Mouse (Mus musculus): ENCODE data around the gene Rae1. TPM values are rescaled to one million over a fixed set of nuclear protein-coding genes. Genes with fewer than 3 reads are reported as not detected.

Gene Rae1
- total RNA-seq, 1 experiment from 2014 or later: 45.8 TPM

DNA sequence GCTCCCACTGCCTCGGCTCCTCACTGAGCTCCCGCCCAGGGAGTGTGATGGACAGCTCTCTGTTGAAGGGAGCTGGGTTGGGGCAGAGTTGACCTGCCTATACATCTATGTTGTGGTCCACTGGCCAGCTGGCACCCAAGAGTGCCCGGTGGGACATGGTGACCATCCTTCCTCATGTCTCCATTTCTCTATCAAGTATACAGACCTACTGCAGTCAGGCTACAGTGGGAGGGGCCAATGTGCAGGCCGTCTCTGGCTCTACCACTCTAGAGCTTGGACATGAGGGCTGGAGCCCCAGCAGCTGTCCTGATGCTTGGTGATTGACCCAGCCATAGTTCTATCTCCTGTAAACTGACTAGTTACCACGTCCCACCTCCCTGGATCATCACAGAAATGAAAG, 37.4 kb downstream of the Rae1 start:
- ATAC-seq (replicated peaks in 1 of 2; ENCODE audit: insufficient read depth in 1 of 2, low FRiP score in 2 of 2, low TSS enrichment in 1 of 2, low read depth in 1 of 2, poor library complexity in 2 of 2, severe bottlenecking in 2 of 2): no peak

DNA sequence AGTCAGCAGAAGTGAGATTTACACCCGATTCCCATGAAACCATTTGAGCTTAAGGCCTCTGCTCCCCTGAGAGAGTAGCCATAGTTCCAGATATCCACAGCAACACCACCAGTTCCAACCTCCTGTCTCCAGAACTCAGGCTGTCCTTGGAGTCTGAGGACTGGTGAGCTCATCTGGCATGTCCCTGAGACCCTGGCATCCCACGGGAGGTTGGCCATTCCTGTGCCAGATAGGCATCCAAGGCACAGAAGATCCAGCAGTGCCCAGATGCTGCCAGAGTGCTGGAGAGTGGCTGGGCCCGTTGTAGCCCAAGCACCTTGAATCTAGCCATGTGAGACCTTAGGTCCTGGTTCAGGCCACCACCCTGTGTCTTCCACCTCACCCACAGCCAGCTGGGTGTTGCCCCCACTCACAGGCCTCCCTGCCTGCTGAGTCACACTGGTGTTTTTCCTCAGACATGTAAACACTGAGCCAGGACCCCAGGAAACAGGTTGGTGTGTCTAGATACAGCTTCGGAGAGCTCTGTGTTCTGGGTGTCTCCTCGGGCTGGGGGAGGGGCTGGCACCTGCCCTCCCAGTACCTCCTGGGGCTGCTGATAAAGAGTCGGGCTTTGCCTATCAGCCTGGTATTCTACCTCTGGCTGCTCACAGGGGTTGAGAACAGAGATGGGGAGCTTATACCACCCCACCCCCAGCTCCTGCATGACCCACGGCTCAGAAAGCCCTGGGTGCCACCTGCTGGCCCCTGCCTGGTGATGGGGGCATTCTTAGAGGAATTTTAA, 38.1 kb downstream of the Rae1 start:
- ATAC-seq (replicated peaks in 1 of 2; ENCODE audit: insufficient read depth in 1 of 2, low FRiP score in 2 of 2, low TSS enrichment in 1 of 2, low read depth in 1 of 2, poor library complexity in 2 of 2, severe bottlenecking in 2 of 2): peak; percentile 17 to 24; a peak in 3 of 4 replicates

DNA sequence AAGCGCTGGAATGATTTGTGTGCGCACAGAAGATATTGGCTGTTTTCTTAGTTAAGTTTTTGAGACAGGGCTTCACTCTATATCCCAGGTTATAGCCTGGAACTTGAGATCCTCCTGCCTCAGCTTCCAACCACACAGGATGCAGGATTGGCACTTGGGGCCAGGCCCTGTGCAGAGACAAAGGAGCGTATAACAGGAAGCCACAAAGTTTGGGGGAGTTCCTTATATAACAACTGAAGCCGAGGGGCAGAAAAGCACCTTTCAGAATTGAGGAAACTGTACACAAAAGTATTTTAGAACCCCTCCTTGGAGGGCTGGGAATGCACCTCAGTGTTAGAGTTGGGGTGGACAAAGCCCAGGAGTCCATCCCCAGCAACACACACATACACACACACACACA, 39.1 kb downstream of the Rae1 start:
- ATAC-seq (replicated peaks in 1 of 2; ENCODE audit: insufficient read depth in 1 of 2, low FRiP score in 2 of 2, low TSS enrichment in 1 of 2, low read depth in 1 of 2, poor library complexity in 2 of 2, severe bottlenecking in 2 of 2): no peak

DNA sequence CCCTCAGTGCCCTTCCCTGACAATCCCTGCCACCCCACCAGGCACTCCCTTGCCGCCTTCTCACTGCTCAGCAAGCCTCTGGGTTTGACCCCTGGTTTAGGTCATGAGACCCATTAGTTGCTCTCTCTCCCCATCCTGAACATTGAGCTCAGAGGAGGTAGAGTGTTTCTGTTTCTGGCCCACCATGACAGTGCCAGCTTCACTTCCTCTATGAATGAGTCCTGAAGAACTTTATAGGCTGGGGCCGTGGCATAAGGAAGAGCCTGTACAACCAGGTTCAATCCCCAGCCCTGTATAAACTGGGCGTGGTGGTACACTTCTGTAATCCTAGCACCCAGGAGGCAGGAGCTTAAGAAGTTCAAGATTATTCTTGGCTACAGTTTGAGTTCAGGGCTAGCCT, 40.9 kb downstream of the Rae1 start:
- ATAC-seq (replicated peaks in 1 of 2; ENCODE audit: insufficient read depth in 1 of 2, low FRiP score in 2 of 2, low TSS enrichment in 1 of 2, low read depth in 1 of 2, poor library complexity in 2 of 2, severe bottlenecking in 2 of 2): no peak

DNA sequence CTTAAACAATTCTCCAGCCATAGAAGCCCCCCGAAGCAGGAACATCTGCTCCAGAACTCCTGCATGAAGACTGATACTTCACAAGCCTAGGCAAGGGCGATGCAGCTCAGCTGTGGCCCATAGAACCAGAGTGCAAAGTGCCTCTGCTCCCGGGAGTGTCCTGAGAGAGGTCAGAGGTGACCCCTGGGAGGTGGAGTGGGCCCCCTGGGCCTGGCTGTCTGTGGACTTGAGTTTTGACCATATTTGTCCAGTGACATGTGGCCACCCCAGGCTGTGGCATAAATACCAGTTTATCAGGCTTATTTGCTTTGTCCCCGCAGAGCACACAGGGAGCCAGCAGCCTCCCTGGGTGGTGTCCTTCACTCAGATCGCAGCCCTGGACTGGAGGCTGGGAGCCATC, 41.3 kb downstream of the Rae1 start:
- no peak for ATAC-seq (replicated peaks in 1 of 2; ENCODE audit: insufficient read depth in 1 of 2, low FRiP score in 2 of 2, low TSS enrichment in 1 of 2, low read depth in 1 of 2, poor library complexity in 2 of 2, severe bottlenecking in 2 of 2)

DNA sequence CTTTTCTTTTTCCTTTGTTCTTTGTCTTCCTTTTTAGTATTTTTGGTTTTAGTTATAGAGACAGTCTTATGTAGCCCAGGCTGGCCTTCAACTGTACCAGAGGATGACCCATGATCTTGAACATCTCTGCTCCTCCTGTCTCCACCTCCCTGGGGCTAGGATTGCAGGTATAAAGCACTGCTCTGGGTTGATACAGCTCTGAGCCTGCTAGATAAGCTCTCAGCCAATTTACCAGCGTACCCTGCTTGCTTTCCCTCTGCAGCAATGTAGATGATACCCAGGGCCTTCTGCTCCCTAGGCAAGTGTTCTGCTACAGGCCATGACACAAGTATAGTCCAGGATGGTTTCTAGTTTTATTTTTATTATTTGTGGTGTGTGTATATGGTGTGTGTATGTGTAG, 42.0 kb downstream of the Rae1 start:
- ATAC-seq (replicated peaks in 1 of 2; ENCODE audit: insufficient read depth in 1 of 2, low FRiP score in 2 of 2, low TSS enrichment in 1 of 2, low read depth in 1 of 2, poor library complexity in 2 of 2, severe bottlenecking in 2 of 2): no peak

DNA sequence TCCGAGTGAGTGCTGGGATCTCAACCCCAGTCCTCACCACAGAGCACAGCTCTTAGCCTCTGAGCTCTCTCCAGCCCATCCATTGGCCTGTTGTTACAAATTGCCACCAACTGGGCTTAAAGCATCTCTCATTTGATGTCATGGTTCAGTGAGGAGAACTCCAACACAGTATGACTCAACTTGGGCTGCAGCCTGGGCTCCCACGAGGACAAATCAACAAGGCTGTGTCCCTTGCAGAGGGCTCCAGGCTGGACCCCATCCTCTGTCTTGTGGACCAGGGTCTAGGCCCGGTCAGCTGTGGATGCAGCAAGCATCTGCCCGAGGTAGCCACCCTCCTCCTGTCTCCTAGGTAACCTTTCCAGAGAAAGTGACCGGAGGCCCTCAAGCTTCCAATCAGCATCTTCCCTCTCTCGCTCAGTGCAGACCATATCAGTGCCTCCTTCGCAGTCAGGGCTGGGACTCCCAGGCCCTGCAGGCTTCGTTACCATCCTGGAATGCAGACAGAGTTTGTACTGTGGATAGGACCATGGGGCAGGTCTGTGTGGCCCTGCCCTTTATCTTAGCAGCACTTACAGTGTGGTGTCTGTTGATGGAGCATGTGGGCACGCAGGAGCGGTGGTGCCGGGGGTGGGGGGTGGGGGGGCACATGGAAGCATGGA, 42.7 kb downstream of the Rae1 start:
- ATAC-seq (replicated peaks in 1 of 2; ENCODE audit: insufficient read depth in 1 of 2, low FRiP score in 2 of 2, low TSS enrichment in 1 of 2, low read depth in 1 of 2, poor library complexity in 2 of 2, severe bottlenecking in 2 of 2): no peak

DNA sequence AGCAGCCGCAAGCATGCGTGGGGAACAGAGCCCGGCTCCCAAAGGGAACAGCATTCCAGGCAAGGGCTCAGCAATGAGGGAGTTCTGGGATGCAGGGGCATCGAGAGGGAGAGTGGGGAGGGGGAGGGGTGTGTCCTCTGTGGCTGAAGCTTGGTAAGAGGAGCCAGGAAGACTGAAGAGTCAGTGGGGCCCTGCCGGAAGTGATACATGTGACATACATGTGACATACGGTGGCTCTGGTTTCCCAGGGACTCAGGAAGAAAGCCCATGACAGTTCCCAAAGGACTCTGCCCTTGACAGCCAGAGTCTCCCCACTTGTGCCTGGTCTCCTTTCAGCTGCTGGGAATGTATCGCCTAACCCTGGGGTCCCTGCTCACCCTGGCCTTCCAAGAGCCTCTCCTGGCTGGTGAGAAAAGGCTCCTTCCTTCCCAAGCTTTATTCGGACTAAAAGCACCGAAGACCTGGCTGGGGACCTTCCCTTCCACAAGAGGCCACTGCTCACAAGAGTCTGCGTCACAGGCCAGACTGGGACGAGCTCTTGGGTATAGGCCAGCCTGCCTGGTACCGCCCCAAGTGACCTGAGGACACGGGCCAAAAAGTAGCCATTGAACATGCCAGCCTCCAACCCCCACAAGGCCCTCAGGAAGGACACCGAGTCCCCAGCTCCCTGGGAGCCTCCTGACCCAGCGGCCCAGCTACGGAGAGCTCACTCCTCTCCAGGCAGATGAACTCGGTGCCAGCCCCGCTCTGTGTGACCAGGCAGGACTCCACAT, 44.5 kb downstream of the Rae1 start:
- ATAC-seq (replicated peaks in 1 of 2; ENCODE audit: insufficient read depth in 1 of 2, low FRiP score in 2 of 2, low TSS enrichment in 1 of 2, low read depth in 1 of 2, poor library complexity in 2 of 2, severe bottlenecking in 2 of 2): no peak

DNA sequence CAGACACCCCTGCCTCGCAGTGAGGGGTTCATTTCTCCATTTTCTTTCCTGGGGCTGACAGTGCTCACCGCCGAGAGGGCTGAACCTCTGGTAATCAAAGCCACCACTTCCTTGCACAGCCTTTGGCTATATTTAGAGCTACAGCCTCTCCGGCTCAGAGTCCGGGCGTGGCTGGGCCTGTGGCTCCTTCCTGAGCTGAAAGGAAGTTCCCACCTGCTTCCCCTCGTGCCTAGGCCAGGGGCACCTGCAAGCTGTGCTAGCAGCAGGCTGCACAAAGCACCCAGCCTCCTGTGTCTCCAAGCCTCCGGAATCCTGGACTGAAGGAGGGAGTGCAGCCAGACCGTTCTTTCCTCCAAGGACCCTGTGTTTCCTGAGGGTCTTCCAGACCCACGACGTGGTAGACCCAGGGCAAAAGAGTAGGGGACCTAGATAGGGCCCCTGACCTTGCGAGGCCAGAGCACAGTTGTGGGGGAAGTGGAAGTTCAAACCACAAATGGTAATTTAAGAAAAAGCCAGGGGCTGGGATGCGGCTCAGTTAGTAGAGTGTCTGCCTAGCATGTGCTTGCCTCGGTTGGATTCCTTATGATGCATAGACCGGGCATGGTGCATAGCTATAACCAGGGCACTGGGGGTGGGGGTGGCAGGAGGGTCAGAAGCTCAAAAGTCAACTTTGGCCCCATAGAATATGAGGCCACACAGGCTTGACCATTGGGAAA, 46.8 kb downstream of the Rae1 start:
- peak; percentile 85 to 86 for ATAC-seq (replicated peaks in 1 of 2; ENCODE audit: insufficient read depth in 1 of 2, low FRiP score in 2 of 2, low TSS enrichment in 1 of 2, low read depth in 1 of 2, poor library complexity in 2 of 2, severe bottlenecking in 2 of 2)

DNA sequence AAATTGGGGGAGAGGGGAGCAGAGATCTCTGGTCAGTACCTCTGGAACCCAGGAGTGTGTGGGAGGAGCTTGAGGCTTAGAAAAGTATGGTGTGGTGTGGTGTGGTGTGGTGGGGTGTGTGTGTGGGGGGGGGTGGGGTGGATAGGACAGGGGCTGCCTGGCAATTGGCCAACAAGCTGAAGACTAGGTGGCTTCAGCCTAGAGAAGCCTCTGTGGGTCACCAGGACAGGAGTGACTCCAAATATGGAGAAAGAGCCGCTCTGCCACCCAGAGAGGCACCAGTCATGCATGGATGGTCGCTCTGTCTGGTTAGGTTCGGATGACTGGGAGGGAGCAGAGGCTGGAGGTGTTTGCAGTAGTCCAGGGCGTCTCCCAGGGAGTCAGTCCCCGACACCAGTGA, 47.6 kb downstream of the Rae1 start:
- no peak for ATAC-seq (replicated peaks in 1 of 2; ENCODE audit: insufficient read depth in 1 of 2, low FRiP score in 2 of 2, low TSS enrichment in 1 of 2, low read depth in 1 of 2, poor library complexity in 2 of 2, severe bottlenecking in 2 of 2)

DNA sequence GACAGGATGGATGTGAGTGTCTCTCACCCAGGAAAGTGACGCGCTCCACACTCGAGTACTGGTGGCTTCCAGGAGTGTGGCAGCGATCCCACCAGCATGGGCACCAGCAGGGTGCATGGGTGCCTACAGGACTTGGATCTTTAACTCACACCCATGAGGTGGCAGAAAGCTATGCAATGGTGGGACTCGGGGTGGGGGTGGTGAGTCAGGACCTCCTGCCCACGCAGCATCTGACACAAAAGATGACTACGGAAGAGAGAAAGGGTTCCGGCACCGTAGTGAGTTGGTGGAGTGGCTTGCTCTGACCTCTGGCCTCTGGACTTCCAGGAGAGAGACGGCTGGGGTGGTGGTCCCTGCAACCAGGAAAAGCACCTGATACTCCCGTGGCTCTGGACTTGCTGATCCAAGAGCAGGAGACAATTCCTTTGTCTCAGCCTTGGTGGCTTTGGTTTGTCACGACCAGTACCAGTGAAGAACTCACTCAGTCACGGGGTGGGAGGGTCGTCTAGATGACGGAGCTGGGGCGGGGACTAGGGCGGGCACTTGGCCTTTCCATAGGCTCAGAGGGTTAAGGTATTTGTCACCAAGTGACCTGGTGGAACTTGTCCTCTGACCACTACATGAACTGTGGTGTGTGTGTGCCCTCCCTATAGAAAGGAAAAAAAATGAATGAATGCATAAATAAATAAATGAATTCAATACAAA, 48.3 kb downstream of the Rae1 start:
- ATAC-seq (replicated peaks in 1 of 2; ENCODE audit: insufficient read depth in 1 of 2, low FRiP score in 2 of 2, low TSS enrichment in 1 of 2, low read depth in 1 of 2, poor library complexity in 2 of 2, severe bottlenecking in 2 of 2): no peak

DNA sequence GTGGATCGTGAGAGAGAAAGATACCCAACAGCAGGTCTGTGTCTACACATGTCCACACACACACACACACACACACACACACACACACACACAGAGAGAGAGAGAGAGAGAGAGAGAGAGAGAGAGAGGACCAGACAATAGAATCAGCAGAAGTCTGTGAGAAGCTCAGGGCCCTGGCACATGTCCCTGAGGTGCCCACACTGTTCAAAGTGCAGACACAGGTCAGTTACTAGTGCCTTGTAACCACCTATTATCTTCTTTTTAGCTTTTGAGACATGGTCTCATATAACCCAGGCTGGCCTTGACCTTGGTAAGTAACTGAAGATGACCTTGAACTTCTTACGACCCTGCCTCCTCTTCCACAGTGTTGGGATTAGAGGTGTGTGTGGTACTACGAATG, 49.3 kb downstream of the Rae1 start:
- no peak for ATAC-seq (replicated peaks in 1 of 2; ENCODE audit: insufficient read depth in 1 of 2, low FRiP score in 2 of 2, low TSS enrichment in 1 of 2, low read depth in 1 of 2, poor library complexity in 2 of 2, severe bottlenecking in 2 of 2)

DNA sequence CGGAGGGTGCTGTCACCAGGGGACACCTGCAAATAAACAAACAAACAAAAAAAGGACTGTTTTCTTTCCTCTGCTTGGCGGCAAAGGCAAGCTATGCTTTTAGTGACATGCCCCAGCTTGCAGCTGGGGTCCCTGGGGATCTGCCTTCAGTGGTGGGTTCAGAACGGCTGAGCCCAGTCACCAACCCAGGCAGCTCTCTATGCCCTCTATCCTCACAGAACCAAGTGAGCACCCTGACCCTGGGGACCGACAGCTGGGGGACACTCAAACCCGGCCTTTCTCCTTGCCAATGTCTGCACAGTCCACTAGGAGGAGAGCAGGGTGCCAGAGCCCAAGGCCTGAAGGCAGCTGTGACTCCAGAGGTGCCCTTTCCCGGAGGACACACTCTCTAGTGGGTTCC, 49.9 kb downstream of the Rae1 start:
- no peak for ATAC-seq (replicated peaks in 1 of 2; ENCODE audit: insufficient read depth in 1 of 2, low FRiP score in 2 of 2, low TSS enrichment in 1 of 2, low read depth in 1 of 2, poor library complexity in 2 of 2, severe bottlenecking in 2 of 2)

DNA sequence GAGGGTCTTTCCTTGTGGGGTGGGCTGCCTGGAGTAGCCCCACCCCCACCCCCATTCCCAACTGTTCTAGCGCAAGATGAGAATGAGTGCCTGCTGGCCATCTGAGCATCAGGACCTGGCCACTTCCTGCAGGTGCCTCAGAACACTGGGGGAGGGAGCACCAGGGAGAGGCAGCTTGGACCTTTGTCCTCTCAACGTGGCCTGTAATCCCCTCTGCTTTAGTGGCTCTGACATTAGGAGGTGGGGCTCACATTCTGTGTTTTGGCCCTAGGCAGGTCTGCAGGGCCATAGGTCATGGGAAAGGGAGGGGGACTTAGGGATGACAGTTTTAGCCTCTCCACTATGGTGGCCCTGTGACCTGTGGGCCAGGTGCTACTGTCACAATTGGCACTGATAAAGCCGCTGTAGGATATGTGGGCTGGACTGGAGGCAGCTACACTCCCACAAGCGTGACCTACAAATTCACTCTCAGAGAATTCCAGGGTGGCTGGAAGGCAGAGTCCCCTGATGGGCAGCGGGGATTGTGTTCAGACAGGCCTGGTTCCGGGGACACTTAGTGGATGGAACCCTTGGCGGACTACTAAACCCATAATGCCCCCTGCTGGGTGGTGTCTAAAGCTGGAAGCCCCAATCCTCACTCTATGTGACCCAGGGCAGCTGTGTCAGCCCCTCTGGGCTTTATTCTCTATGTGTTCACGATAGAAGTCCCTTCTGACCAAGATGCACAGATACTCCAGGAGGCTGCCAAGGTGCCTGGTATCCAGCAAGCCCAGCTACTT, 50.9 kb downstream of the Rae1 start:
- no peak for ATAC-seq (replicated peaks in 1 of 2; ENCODE audit: insufficient read depth in 1 of 2, low FRiP score in 2 of 2, low TSS enrichment in 1 of 2, low read depth in 1 of 2, poor library complexity in 2 of 2, severe bottlenecking in 2 of 2)

DNA sequence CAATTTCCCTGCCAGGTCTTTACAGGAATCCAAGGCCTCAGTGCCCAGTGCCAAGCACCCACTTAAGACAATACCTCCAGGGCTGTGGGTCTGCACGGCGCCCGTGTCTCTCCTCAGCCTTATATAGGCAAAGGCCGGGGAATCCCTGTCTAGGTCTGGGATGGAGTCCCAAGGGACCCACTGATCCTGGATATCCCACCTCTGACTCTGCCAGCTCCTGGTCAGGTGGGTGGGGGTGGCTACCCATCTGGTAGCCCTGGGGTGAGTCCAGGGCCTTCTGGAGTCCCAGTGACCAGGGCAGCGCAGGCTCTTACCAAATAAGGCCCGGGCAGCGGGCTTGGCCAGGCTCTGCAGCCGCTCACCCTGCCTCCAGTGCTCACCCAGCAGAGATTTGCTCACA, 53.0 kb downstream of the Rae1 start:
- no peak for ATAC-seq (replicated peaks in 1 of 2; ENCODE audit: insufficient read depth in 1 of 2, low FRiP score in 2 of 2, low TSS enrichment in 1 of 2, low read depth in 1 of 2, poor library complexity in 2 of 2, severe bottlenecking in 2 of 2)

DNA sequence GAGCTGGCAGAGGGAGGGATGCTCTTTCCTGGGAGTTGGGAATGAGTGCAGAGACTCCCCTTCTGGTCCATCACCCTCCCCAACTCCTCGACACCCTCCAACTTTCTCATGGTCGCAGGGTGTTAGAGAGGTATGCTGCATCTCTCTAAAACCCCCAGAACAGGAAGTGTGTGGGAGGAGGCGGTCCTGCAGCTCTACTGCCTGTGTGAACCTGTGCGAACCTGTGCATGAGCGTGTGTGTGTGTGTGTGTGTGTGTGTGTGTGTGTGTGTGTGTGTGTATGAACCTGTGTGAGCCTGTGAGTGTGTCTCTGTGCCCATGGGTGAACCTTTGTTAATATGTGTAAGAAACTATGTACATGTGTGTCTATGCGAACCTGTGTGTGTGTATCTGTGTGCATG, 53.9 kb downstream of the Rae1 start:
- ATAC-seq (replicated peaks in 1 of 2; ENCODE audit: insufficient read depth in 1 of 2, low FRiP score in 2 of 2, low TSS enrichment in 1 of 2, low read depth in 1 of 2, poor library complexity in 2 of 2, severe bottlenecking in 2 of 2): peak; percentile 26 to 46; a peak in 2 of 4 replicates
